Mouse (Mus musculus): ENCODE data around the gene Cluh. TPM values are rescaled to one million over a fixed set of nuclear protein-coding genes. Genes with fewer than 3 reads are reported as not detected.

The Cluh gene
- total RNA-seq (2022): 10 to 100 TPM; 71.1 to 78.3 (median 73.6) TPM

DNA sequence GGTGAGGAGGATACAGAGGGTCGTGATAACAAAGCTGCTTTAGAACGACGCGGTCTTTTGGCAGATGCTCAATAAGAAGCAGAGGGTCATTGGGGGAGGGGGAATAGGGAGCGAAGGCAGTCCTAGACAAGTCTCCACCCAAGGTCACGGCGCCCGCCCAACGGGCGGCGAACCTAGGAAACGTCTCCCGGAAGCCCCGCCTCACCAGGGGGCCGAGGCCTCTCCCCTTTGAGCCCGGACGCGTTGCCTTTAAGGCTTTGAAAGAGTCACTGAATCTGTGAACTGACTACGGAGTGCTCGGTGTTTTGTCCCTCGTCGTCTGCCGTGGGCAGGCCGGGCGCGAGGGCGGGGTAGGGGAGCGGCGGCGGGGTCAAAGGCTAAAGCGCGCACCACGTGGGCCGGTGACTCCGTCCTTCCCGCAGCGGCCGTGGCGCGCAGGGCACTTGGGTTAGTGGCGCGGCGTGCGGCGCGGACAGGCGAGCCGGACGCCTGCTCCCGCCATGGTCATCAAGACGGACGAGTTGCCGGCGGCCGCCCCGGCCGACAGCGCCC lies at the start of gene Cluh:
Cluh (plus strand) TSS at position 401 of the 552 bp plus-strand sequence.
- DNase-seq (ENCODE audit: low spot score in 2 of 2): peak; percentile 97

DNA sequence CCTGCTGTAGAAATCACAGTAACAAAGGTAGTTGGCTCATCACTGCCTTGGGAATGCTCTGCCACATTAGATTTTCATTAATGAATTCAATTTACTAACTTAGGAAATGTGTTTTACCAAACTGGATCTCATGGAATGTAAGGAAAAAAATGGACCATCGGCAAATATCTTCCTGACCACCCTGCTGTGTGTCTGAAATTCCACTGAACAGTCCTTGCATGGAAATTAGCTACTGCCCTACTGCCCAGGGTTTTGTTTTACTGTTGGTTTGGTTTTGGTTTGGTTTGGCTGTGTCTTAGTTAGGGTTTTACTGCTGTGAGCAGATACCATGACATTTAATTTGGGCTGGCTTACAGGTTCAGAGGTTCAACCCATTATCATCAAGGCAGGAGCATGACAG lies 47.0 kb upstream of the Cluh start:
- no peak for DNase-seq (ENCODE audit: low spot score in 2 of 2)

DNA sequence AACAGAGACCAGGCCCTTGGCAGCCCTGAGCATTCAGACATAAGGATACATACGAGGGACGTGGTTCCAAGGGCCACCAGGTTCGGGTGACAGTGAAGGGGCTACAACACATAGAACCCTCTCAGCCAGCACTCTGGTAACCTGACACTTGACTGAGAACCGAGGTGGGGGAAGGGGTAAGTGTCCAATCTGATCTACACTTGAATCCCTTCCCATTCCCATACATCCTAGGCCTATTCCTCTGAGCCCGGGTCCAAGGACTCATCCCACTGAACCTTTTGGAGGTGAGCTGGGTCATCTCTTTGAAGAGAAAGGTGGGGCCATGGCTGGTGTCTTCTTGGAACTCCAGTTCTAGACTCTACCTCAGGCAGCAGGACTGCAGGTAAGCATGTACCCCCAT lies 39.2 kb upstream of the Cluh start:
- DNase-seq (ENCODE audit: low spot score in 2 of 2): no peak

DNA sequence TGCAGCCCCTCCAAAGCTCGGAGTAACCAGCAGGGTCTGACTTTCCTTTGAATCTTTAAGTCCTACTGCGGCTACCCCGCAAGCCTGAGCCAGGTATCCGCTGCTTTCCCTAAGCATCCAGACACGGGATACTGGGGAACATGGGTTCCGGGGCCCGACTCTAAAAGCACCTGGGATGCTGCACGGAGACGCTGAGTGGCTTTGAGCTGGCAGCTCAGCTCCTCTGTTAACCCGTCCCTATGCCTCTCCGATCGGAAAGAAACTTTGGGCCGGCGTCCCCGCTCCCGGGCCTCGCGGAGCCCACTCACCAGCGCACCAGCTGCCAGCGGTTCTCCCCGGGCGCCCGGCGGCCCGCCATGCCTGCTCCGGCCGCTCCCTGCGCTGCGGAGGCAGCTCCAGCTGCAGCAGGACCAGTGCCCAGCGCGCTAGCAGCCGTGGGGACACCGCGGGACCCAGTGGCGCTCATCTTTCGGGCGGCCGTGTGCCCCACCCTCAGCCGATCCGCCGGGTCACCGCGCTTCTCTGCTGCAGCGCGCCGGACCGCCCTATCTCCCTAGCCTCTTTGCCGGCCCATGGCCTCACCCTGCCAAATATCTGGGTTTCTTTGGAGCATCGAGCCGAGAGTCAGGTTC lies 38.6 kb upstream of the Cluh start, which contains the start of gene Rap1gap2:
Rap1gap2 (minus strand) TSS at position 371 of the 632 bp plus-strand sequence.
- DNase-seq (ENCODE audit: low spot score in 2 of 2): no peak

DNA sequence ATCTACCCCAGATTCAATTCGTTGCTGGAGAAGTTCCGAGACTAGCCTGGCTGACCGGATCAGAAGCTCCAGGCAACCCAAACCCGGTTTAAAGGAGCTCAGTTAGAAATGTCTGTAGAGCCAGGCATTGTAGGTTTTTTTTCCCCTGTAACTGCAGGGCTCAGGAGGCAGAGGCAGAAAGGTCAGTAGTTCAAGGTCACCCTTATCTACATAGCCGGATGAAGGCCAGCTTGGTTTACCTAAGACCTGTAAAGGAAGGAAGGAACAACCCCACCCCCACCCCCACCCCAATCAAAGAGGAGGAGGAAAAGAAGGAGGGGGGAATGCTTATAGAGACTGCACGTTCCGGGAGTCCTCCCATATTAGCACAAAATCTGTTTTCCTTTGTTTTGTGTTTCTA lies 37.9 kb upstream of the Cluh start:
- DNase-seq (ENCODE audit: low spot score in 2 of 2): no peak

DNA sequence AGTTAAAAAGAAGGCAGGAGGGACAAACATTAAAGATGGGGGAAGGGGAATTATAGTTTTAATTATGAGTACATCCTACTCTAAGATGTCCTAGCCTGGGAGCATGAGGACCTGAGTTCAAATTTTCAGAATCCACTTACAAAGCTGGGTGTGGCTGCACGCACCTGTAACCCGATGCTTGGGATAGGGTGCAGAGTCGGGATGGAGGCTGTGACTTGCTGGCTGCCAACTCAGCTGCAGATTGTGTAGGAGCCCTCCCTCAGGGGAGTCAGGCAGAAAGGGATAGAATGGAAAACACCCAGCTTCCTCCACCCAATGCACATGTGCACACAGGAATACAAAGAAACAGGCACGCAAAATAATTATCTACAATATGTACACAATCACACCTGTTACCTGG lies 35.9 kb upstream of the Cluh start:
- DNase-seq (ENCODE audit: low spot score in 2 of 2): no peak

DNA sequence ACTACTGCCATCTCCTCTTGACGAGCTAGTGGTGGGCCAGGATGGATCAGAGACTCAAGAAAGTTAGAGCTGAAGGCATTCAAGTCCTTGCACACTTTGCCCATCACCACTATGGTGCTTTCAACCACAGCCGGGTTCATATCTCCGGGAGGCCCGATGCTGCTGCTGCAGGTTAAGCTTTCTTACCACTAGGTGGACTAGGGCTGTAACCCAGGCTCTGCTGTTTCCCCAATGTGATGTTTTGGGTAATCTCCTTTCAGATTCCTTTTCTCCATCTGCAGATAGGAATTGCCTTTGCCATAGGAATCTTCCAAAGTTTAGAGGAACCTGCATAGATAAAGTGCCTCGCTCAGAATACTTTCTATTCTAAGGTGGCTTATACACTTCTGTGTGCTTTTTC lies 33.7 kb upstream of the Cluh start:
- DNase-seq (ENCODE audit: low spot score in 2 of 2): no peak

DNA sequence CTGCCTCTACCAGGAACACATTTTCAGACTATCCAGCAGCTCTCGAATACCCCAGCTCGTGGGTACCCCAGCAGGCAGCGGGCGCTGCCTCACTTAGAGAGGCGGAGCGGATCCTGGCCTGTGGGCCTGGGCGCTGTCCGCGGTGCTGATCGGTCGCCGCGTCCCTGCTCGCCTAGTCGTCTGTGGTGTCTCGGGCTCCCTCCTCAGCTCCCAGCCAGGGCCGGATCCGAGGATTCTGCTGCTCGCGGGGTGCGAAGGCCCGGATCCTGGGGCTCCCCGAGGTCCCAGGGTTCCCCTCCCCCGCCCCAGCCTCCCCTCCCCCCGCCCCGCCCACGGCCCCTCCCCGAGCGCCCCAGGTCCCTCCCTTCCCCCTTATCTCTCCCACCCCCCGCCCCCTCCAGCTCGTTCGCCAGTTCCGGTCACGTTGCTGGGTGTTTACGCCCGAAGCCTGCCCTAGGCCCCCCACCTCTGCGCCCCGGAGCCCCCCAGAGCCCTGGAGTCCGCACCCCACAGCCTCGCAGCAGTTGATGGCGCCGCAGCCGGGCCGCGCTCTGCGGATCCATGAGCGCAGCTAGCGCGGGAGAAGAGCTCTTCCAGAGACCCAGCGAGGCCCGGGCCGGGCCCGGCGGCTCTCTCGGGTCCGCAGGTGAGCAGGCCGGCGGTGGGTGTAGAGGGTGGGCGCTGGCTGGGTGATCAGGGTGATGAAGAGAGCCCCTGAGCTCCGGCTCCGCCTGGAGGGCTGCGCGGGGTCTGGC lies 29.9 kb upstream of the Cluh start, which contains the start of gene Ccdc92b:
Ccdc92b (plus strand) TSS at position 405 of the 755 bp plus-strand sequence.
- peak; percentile 51 to 68 for DNase-seq (ENCODE audit: low spot score in 2 of 2)

DNA sequence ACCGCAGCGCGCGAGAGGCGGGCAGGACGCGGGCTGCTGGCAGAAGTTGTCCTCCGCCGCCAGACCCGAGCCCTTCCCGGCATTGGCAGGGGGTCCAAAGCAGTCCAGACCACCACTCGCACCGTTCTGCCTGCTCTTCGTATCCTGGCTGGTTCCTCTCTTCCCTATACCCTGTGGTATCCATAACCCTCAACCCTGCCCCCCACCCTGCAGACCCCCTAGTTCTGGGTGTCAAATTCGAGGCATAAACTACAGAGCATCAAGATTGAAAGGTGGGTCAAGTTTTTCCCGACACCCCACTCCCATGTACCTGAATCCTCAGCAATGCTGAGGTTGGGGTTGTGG lies 29.4 kb upstream of the Cluh start:
- DNase-seq (ENCODE audit: low spot score in 2 of 2): no peak

DNA sequence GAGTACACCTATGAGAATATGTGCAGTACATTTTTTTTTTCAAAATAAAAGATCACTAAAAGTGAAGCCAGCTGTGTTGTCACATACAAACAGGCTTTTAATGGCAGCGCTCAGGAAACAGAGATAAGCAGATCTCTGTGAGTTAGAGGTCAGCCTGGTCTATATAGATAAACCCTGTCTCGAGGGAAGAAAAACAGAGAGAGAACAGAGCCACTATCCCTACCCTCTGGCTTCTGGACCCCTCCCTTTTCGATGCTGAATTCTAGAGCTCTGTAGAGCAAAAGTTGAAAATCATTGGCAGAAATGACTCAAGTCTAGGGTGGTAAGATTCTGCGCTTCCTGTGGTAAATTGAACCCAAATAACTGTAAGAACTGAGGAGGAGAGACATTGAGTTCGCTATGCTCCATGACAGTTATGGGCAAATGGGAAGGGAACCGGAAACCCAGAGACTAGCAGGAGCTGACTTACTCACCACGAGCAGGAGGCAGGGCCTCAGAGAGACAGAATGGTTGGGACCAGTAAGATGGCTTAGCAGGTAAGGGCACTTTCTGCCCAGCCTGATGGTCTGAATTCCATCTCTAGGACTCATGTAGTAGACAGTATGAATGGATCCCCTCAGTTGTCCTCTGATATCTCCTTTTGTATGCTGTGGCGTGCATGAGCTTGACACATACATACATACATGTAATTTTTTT lies 27.2 kb upstream of the Cluh start:
- no peak for DNase-seq (ENCODE audit: low spot score in 2 of 2)

DNA sequence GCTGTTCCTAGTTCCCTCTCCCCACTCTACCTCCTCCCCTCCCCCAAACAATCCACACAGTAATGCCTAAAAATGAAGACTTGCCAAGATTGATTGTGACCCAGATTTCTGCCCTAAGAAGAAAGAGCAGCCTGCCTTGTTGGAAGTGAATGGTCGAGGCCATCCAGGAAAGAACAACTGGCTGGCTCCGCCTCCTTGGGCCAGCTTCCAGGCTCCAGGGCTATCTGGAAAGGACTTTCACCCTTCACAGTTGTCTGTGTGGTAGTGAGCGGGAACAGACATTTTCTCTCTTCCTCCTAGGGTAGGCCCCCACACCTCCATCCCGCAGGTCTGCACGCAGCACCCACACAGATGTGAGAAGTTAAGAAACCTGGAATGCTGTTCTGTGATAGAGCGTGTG lies 25.6 kb upstream of the Cluh start:
- DNase-seq (ENCODE audit: low spot score in 2 of 2): no peak

DNA sequence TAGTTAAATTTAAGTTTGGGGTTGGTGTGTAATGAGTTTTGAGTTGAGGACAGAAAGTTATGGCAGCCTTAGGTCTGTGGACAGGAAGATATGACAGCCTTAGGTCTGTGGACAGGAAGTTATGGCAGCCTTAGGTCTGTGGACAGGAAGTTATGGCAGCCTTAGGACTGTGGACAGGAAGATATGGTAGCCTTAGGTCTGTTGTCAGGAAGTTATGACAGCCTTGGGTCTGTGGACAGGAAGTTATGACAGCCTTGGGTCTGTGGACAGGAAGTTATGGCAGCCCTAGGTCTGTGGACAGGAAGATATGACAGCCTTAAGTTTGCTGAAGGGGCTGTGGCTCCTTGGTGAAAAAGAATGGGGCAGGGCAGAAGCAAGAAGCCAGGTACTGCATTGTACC lies 24.0 kb upstream of the Cluh start:
- no peak for DNase-seq (ENCODE audit: low spot score in 2 of 2)

DNA sequence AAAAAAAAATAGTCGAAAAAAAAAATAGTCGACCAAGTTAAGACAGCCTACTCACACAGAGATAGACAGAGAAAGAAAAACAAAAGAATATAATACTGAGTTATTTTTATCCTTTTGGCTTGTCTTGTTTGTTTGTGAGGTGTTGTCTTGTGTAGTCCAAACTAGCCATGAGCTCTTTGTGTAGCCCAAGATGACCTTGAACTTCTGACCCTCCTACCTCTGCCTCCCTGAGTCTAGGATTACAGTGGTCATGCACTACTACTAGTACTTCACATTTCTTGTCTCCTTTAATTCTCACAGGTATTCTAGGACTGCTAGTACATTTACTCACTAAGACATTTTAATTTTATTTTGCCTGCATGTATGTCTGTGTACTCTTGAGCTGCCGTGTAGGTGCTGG lies 21.8 kb upstream of the Cluh start:
- no peak for DNase-seq (ENCODE audit: low spot score in 2 of 2)

DNA sequence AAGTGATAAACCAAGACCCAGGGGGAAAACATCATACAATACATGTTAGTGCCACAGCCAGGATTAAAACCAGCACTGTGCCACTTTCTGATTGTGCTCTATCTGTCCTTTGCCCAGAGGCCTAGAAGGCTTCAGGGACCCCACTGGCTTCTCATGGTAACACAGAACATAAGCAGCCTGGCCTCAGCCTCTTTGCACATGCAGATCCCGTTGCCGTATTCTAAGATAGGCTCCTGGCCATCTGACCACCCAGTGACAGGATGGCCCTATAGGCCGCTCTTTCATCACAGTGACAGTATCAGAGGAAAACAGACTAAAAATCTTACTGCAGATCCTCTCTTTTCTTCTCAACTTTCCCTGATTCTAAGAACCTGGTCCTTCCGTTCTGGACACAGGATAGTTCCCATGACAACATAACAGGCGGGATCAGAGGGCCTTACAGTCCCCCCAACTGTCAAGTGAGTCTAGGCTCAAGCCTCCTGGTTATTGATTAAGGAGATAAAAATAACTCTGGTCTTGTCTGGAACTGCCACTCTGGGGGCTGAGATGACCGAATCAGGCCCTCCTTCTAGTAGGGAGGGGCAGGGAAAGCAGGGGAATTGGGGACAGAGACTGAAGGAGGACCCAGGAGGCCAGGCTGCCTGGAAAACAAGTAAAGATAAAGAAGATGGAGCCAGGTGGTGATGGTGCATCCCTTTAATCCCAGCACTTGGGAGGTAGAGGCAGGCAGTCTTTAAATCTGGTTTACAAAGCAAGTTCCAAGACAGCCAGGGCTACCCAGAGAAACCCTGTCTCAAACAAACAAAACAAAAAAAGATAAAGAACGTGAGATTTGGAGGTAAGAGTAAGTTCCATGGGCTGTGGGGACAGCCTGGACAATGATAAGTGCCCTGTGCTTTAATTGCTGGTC lies 17.2 kb upstream of the Cluh start:
- no peak for DNase-seq (ENCODE audit: low spot score in 2 of 2)

DNA sequence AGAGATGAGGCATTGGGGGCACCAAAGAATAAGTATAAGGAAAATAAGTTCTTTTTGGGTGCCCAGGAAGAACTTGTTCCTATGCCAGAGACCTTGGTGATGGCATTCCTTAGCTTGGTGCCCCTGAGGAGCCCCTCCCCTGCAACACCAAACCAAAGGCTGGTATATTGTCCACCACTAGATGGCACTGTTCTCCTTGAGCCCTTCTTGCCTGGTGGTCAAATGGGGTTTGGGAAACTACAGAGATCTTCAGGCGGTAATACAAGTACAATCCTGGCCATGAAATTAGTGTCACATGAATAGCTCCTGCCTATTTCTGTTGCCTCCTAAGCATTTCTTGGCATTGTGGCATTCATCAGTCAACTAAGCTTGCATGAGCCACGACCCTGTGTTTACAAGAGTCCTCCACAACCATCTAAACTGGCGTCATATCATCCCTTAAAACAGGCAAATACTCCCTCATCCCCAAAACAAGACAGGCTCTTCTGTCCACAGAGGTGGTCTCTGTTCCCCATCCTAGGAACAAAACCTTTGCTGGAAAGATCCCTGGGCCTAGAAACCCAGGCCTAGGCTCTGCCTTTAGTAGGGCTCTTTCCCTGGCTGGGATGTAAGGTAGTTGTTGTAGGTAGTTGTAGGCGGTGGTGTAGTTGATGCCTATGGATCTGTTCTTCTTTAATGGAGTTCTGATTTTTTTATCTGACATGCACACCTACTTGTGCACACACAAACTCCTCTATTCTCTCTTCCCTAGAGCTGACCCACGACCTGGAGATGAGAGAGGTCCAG lies 14.6 kb upstream of the Cluh start:
- DNase-seq (ENCODE audit: low spot score in 2 of 2): peak in 1 of 2 experiments; percentile 64

DNA sequence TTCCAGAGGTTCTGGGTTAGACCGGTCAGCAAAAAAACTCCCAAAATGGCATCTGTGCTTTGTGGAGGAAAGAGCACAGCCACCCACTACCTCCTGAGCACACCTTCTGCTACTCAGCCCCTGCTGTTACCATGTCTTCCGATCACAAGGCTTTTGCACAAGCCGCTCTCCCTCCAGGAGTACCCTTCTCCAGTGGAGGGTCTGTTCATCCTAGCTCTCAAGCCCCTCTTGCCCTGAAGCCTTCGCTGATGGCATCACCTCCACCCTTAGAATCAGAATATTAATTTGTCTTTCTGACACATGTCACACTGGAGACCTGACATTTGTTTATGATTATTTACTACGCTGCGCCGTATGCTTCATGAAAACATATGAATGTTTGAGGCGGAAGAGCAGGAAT lies 11.8 kb upstream of the Cluh start:
- DNase-seq (ENCODE audit: low spot score in 2 of 2): no peak

DNA sequence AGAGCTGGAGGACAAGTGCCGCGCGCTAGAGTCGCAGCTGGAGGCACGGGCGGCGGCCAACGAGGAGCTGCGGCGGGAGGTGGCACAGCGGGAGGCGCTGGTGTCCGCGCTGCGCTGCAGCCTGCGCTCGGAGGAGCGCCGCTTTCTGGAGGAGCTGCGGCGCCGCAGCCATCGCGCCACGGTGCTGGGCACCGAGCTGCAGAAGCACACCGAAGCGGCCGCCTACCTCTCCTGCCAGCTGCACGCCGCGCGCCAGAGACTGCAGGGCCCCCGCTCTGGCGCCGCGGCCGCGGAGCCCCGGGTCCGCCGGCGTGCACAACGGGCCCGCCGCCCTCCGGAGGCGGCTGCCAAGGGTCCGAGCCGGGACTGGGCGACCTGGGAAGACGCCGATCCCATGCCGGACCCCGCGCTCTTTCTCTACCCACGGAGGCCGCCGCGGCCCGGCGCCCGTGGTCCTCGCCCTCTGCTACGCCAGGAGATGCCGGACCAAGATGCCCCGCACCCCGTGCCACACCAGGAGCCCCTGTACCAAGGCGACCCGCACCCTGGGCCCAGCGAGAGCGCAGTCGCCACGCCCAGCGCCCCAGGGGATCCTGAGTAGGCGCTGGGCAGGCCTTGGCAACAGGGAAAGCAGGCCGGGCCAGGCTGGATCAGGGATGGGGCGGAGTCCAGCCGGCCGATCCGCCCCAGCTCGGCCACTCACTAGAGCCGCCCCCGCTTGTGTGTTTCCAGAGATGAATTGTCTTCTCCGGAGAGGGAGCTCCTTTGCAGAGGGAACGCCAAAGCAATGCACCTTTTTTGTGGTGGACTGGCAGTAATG lies 11.1 kb upstream of the Cluh start:
- DNase-seq (ENCODE audit: low spot score in 2 of 2): peak in 1 of 2 experiments; percentile 61

DNA sequence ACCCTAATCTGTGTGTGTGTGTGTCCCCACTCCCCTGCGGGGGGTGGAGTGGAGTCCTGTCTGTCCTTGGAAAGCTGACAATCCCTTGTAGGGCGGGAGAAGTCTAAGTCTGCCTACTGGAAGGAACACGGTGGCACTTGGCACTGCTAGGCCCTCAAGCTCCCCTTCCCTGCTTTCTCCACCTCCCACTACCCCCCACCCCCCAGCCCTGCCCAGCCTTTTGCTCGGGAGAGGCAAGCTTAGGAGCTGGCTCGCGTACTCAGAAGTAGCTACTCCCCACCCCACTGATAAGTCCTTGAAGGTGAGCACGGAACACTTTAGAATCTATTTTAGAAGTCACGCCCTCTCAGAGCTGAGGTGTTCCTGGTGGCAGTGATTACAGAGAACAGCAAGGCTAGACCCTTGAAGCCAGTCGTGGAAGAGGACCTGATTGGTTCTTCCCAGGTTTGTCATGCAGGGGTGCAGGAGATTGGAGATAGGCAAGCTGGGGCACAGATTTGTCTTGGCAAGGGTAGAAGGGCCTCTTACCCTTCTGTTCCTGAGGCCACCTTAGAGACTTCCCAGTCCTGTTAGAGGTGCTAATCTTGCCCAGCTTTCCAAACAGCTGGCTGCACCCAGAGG lies 10.4 kb upstream of the Cluh start:
- no peak for DNase-seq (ENCODE audit: low spot score in 2 of 2)

DNA sequence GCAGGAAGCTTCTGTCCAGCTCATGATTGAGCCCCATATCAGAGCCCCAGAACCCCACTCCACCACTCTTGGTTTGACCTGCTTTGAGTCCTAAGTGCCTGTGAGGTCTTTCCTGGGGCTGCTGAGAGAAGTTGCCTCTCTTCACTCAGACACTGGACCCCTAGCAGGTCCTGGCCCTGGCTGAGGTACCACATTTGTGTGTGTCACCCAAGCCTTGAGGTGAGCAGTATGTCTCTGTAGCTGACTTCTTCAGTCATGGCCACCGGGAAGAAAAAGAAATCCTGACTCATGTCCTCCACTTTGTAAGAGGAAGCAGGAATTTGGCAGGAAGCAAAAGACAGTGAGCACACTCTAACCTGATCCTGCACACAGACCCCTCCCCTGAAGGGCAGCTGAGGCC lies 9.7 kb upstream of the Cluh start:
- no peak for DNase-seq (ENCODE audit: low spot score in 2 of 2)

Data from layer of hippocampus, adult 8-10 months (tissue).